Mouse (Mus musculus): ENCODE measurements at regions not wholly inside any gene's neighbourhood (a gene's known extent, or its start where the extent isn't known, plus 50 kb on each side); places are given as distances from the start of the nearest gene placed in this dataset.

- H3K9me3 ChIP-seq (replicated peaks): no peaks in the 10 kb centered on the region
- peak overlapping the region; percentile 16; the same call in 1 of the 2 replicates for H3K4me2 ChIP-seq
- H3K36me3 ChIP-seq: no peaks in the 10 kb centered on the region
- no peak overlapping the region for H3K4me3 ChIP-seq
- no peak overlapping the region for H3K27ac ChIP-seq (ENCODE audit: poor library complexity, severe bottlenecking)
- H3K9ac ChIP-seq: no peak overlapping the region
- H3K4me1 ChIP-seq (replicated peaks): peaks cover 11% of the 10 kb centered on the region
- H3K27me3 ChIP-seq (replicated peaks): peaks cover 7% of the 10 kb centered on the region; the same call in 1 of the 2 replicates
- ATAC-seq (ENCODE audit: insufficient number of reproducible peaks, low FRiP score): no peak
- WGBS: 34% methylated on average over 12 of the region's 12 CpGs
Measured at GRCm38 (mm10) chr6:52368734-52369412, 55.6 kb downstream of the Evx1 start.

GRCm38 (mm10) chr6:52370806-52371360 is 57.6 kb downstream of the Evx1 start:
- Histone ChIP-seq H3K27ac (ENCODE audit: poor library complexity, severe bottlenecking) (no peak overlapping the region), H3K4me1 (replicated peaks) (peaks cover 11% of the 10 kb centered on the region), H3K4me2 (no peak overlapping the region), H3K27me3 (replicated peaks) (peaks cover 7% of the 10 kb centered on the region; the same call in 1 of the 2 replicates), H3K9me3 (replicated peaks) (no peaks in the 10 kb centered on the region), H3K9ac (no peak overlapping the region), H3K36me3 (no peaks in the 10 kb centered on the region), H3K4me3 (no peak overlapping the region)
- ATAC-seq (ENCODE audit: insufficient number of reproducible peaks, low FRiP score): no peak
- 77% methylated on average over 8 of the region's 8 CpGs for WGBS

GRCm38 (mm10) chr6:52379146-52379545 is 65.8 kb downstream of the Evx1 start:
- WGBS: 65% methylated on average over 3 of the region's 3 CpGs
- Histone ChIP-seq H3K27ac (ENCODE audit: poor library complexity, severe bottlenecking) (no peak overlapping the region), H3K4me1 (replicated peaks) (no peaks in the 10 kb centered on the region), H3K4me2 (no peak overlapping the region), H3K27me3 (replicated peaks) (no peaks in the 10 kb centered on the region), H3K36me3 (no peaks in the 10 kb centered on the region), H3K9me3 (replicated peaks) (peaks cover 5% of the 10 kb centered on the region; the same call in 1 of the 2 replicates), H3K4me3 (no peak overlapping the region), H3K9ac (no peak overlapping the region)
- no peak for ATAC-seq (ENCODE audit: insufficient number of reproducible peaks, low FRiP score)

DNA sequence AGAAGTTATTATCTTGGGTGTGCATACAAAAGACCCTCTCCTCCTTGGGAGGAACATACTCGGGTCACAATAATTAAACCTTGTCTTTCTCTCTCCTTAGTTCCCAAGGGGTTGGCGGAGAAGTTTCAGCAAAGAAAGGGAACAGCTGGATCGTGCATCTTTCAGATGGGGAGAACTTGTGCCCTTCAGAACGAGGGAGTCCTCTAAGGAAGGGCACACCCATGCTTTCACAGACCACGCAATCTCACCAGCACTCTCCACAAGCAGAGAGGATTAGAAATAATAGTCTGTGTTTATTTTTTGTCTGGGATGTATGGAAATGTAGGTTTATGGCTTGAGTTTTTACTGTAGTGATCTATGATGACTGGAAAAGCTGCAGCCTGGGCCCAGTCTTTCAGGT is 66.3 kb downstream of the Evx1 start:
- no peak for ATAC-seq (ENCODE audit: insufficient number of reproducible peaks, low FRiP score)
- Histone ChIP-seq H3K27me3 (replicated peaks) (no peaks in the 10 kb centered on the region), H3K4me3 (no peak overlapping the region), H3K36me3 (no peaks in the 10 kb centered on the region), H3K4me2 (no peak overlapping the region), H3K9me3 (replicated peaks) (peaks cover 5% of the 10 kb centered on the region; the same call in 1 of the 2 replicates), H3K4me1 (replicated peaks) (no peaks in the 10 kb centered on the region), H3K9ac (no peak overlapping the region), H3K27ac (ENCODE audit: poor library complexity, severe bottlenecking) (no peak overlapping the region)
- WGBS: 47% methylated on average over 5 of the region's 5 CpGs

DNA sequence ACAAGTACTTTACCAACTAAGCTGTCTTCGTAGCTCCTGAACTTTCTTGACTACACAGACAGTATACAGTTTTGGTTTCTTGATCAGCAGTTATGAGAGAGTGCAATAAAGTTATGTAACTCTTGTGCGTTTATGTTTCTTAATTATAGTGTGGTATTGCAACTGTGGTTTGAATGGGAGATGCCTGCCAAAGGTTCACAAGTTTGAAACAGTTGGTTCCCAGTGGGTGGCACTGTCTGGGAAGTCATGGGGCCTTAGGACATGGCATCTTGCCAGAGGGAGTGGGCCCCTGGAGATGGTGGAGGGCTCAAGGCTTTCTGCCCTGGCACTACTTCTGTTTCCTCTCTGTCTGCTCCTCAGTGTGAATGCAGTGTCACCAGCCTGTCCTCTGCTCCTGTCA is 71.7 kb downstream of the Evx1 start:
- Histone ChIP-seq H3K4me2 (no peak overlapping the region), H3K9me3 (replicated peaks) (peaks cover 8% of the 10 kb centered on the region; the same call in 1 of the 2 replicates), H3K4me3 (no peak overlapping the region), H3K27ac (ENCODE audit: poor library complexity, severe bottlenecking) (no peak overlapping the region), H3K27me3 (replicated peaks) (no peaks in the 10 kb centered on the region), H3K4me1 (replicated peaks) (no peaks in the 10 kb centered on the region), H3K9ac (no peak overlapping the region), H3K36me3 (no peaks in the 10 kb centered on the region)
- 92% methylated on average over 2 of the region's 2 CpGs for WGBS
- no peak for ATAC-seq (ENCODE audit: insufficient number of reproducible peaks, low FRiP score)

- no peak overlapping the region for H3K4me2 ChIP-seq
- H3K9me3 ChIP-seq (replicated peaks): no peaks in the 10 kb centered on the region
- H3K4me1 ChIP-seq (replicated peaks): no peaks in the 10 kb centered on the region
- H3K27ac ChIP-seq (ENCODE audit: poor library complexity, severe bottlenecking): no peak overlapping the region
- H3K36me3 ChIP-seq: no peaks in the 10 kb centered on the region
- no peak overlapping the region for H3K4me3 ChIP-seq
- ATAC-seq (ENCODE audit: insufficient number of reproducible peaks, low FRiP score): no peak
- no peaks in the 10 kb centered on the region for H3K27me3 ChIP-seq (replicated peaks)
- H3K9ac ChIP-seq: no peak overlapping the region
- 71% methylated on average over 5 of the region's 5 CpGs for WGBS
Measured at GRCm38 (mm10) chr6:52401404-52401803, 88.1 kb downstream of the Evx1 start.

- Histone ChIP-seq H3K4me2 (no peak overlapping the region), H3K4me1 (replicated peaks) (0 out of 2 replicates have a peak, but pooled peaks cover 3% of the 10 kb centered on the region), H3K9me3 (replicated peaks) (peaks cover 4% of the 10 kb centered on the region; the same call in 1 of the 2 replicates), H3K36me3 (no peaks in the 10 kb centered on the region), H3K27me3 (replicated peaks) (no peaks in the 10 kb centered on the region), H3K4me3 (no peak overlapping the region), H3K27ac (ENCODE audit: poor library complexity, severe bottlenecking) (no peak overlapping the region), H3K9ac (no peak overlapping the region)
- ATAC-seq (ENCODE audit: insufficient number of reproducible peaks, low FRiP score): no peak
- WGBS: 79% methylated on average over 4 of the region's 4 CpGs
Measured at GRCm38 (mm10) chr6:52409991-52410390, 96.7 kb downstream of the Evx1 start.

DNA sequence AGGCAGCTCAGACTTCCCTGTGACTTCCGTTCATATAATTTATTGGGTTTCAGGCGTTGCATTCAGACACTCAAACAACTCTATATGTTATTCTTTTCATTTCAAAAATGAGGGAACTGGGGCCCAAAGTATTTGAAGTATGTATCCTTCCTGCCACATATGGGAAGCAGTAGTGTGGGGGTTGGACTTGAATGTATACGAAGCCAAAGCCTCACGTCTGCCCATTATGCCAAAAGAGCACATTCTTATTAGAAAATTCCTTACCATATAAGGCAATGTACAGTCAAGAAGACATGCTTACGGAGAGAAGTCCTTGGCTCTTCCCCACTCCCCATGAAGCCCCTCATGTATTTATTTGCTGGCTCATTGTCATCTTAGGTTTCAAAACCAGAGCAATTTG is 97.4 kb downstream of the Evx1 start:
- Histone ChIP-seq H3K9ac (no peak overlapping the region), H3K36me3 (no peaks in the 10 kb centered on the region), H3K4me1 (replicated peaks) (0 out of 2 replicates have a peak, but pooled peaks cover 3% of the 10 kb centered on the region), H3K4me2 (no peak overlapping the region), H3K27ac (ENCODE audit: poor library complexity, severe bottlenecking) (no peak overlapping the region), H3K27me3 (replicated peaks) (no peaks in the 10 kb centered on the region), H3K4me3 (no peak overlapping the region), H3K9me3 (replicated peaks) (peaks cover 4% of the 10 kb centered on the region; the same call in 1 of the 2 replicates)
- no peak for ATAC-seq (ENCODE audit: insufficient number of reproducible peaks, low FRiP score)
- 67% methylated on average over 5 of the region's 5 CpGs for WGBS

GRCm38 (mm10) chr6:52411302-52411701 is 98.0 kb downstream of the Evx1 start:
- Histone ChIP-seq H3K27me3 (replicated peaks) (no peaks in the 10 kb centered on the region), H3K9ac (no peak overlapping the region), H3K4me1 (replicated peaks) (peaks cover 5% of the 10 kb centered on the region), H3K9me3 (replicated peaks) (peaks cover 4% of the 10 kb centered on the region; the same call in 1 of the 2 replicates), H3K4me3 (no peak overlapping the region), H3K4me2 (no peak overlapping the region), H3K27ac (ENCODE audit: poor library complexity, severe bottlenecking) (no peak overlapping the region), H3K36me3 (no peaks in the 10 kb centered on the region)
- 84% methylated on average over 2 of the region's 2 CpGs for WGBS
- ATAC-seq (ENCODE audit: insufficient number of reproducible peaks, low FRiP score): no peak

- Histone ChIP-seq H3K4me2 (no peak overlapping the region), H3K9ac (no peak overlapping the region), H3K36me3 (no peaks in the 10 kb centered on the region), H3K27ac (ENCODE audit: poor library complexity, severe bottlenecking) (no peak overlapping the region), H3K9me3 (replicated peaks) (peaks cover 4% of the 10 kb centered on the region; the same call in 1 of the 2 replicates), H3K4me1 (replicated peaks) (peaks cover 11% of the 10 kb centered on the region), H3K27me3 (replicated peaks) (no peaks in the 10 kb centered on the region), H3K4me3 (no peak overlapping the region)
- 78% methylated on average over 4 of the region's 4 CpGs for WGBS
- no peak for ATAC-seq (ENCODE audit: insufficient number of reproducible peaks, low FRiP score)
Measured at GRCm38 (mm10) chr6:52413639-52414038, 100.3 kb downstream of the Evx1 start.

- Histone ChIP-seq H3K4me1 (replicated peaks) (peaks cover 14% of the 10 kb centered on the region), H3K4me3 (no peak overlapping the region), H3K27me3 (replicated peaks) (no peaks in the 10 kb centered on the region), H3K9ac (no peak overlapping the region), H3K27ac (ENCODE audit: poor library complexity, severe bottlenecking) (no peak overlapping the region), H3K9me3 (replicated peaks) (peaks cover 4% of the 10 kb centered on the region; the same call in 1 of the 2 replicates), H3K4me2 (no peak overlapping the region), H3K36me3 (no peaks in the 10 kb centered on the region)
- WGBS: 90% methylated on average over 14 of the region's 14 CpGs
- ATAC-seq (ENCODE audit: insufficient number of reproducible peaks, low FRiP score): no peak
Measured at GRCm38 (mm10) chr6:52415341-52415946, 102.1 kb downstream of the Evx1 start.
